Mouse (Mus musculus) lung, postnatal 0 days (tissue): ENCODE results near the gene E2f3. TPM values are rescaled to one million over a fixed set of nuclear protein-coding genes. Genes with fewer than 3 reads are reported as not detected.
A peak's percentile ranks its signal among the peaks of the same experiment; 100 is the strongest.

Experiments
- ATAC-seq: fragments of 200-750 bp; cut with Nextera tagmentation; 2 replicates; pipeline ENCODE4 v1.8.0; 2017; ENCODE audit warnings: moderate library complexity
- DNase-seq: peaks from one replicate; pipeline ENCODE4 v3.0.0-alpha.2; 2016; ENCODE audit warnings: low spot score
- H3K27ac ChIP-seq: fragments of 300-500 bp; sonication (generic); 2 replicates; pipeline ENCODE4 v1.5.1; 2014; ENCODE audit warnings: antibody characterized with exemption, mild to moderate bottlenecking, low read length, mixed read lengths
- H3K27me3 ChIP-seq: fragments of 300-500 bp; sonication (generic); replicated peaks from 2 replicates; pipeline ENCODE4 v1.6.1; 2014; ENCODE audit warnings: low read length, mixed read lengths; ENCODE audit not compliant: insufficient read depth
- H3K36me3 ChIP-seq: fragments of 300-500 bp; sonication (generic); 2 replicates; pipeline ENCODE4 v1.6.1; 2014; ENCODE audit warnings: low read length, mixed read lengths; ENCODE audit not compliant: insufficient read depth
- H3K4me1 ChIP-seq: fragments of 300-500 bp; sonication (generic); 2 replicates; pipeline ENCODE4 v1.6.1; 2014; ENCODE audit warnings: antibody characterized with exemption, low read depth, low read length, mixed read lengths; ENCODE audit not compliant: insufficient read depth
- H3K4me2 ChIP-seq: fragments of 300-500 bp; sonication (generic); replicated peaks from 2 replicates; pipeline ENCODE4 v1.6.1; 2014; ENCODE audit warnings: low read depth, mild to moderate bottlenecking, low read length, moderate library complexity, mixed read lengths
- H3K4me3 ChIP-seq: fragments of 300-500 bp; sonication (generic); 2 replicates; pipeline ENCODE4 v1.5.1; 2014; ENCODE audit warnings: low read depth, low read length
- H3K9ac ChIP-seq: fragments of 300-500 bp; sonication (generic); replicated peaks from 2 replicates; pipeline ENCODE4 v1.6.1; 2014; ENCODE audit warnings: low read depth, mild to moderate bottlenecking
- H3K9me3 ChIP-seq: fragments of 300-500 bp; sonication (generic); 2 replicates; pipeline ENCODE4 v1.6.1; 2016; ENCODE audit warnings: low read length, mixed read lengths
- CTCF ChIP-seq: IDR thresholded peaks from 2 replicates; pipeline ENCODE4 v1.5.1; 2016; ENCODE audit warnings: antibody characterized with exemption, mild to moderate bottlenecking
- EP300 ChIP-seq: IDR thresholded peaks from 2 replicates; pipeline ENCODE4 v1.6.1; 2016; ENCODE audit warnings: antibody characterized with exemption, mild to moderate bottlenecking, control low read depth
- WGBS: fragments of 180-500 bp; shearing (Covaris S2); extraction: QIAGEN DNeasy Blood & Tissue Kit; methylation state at CpG from one replicate; pipeline ENCODE4 v1.1.7; 2014; 5-methylcytosine and 5-hydroxymethylcytosine counted together
- polyA plus RNA-seq: library from polyadenylated mRNA; unstranded; fragments of >200 nt; fragmentation: Nextera tagmentation; extraction: Ambion mirVana; gene quantifications from 2 replicates; pipeline ENCODE4 v1.2.1, GENCODE M21; 2015

The E2f3 gene
- polyA plus RNA-seq, 1 experiment from 2014 or later, result 2.6 TPM

DNA sequence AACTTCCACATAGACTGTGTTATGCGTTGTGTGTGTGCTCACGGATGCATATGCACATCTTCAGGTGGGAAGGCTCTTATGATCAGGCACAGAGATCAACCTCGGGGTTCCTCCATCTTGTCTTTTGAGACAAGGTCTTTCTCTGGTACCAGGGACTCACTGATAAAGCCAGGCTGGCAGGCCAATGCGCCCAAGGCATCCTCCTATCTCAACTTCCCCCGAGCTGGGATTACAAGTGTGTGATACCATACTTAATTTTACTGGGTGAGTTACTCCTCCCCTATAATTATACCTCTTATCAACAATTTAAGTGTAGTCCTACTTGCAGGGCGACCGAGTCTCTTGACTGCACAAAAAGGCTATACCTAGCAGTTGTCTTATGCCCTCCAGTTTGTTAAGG is 17.2 kb downstream of the E2f3 start:
- Histone ChIP-seq H3K4me3 (no peak overlapping the region), H3K9me3 (no peaks in the 10 kb centered on the region), H3K27ac (no peak overlapping the region), H3K36me3 (no peaks in the 10 kb centered on the region), H3K4me1 (no peaks in the 10 kb centered on the region), H3K27me3 (no peaks in the 10 kb centered on the region), H3K9ac (no peak overlapping the region), H3K4me2 (no peak overlapping the region)
- no peak for TF ChIP-seq CTCF
- TF ChIP-seq EP300, result no peak
- WGBS, result 87% methylated on average over 7 of the region's 7 CpGs
- DNase-seq, result no peak
- no peak for ATAC-seq

- no peak for TF ChIP-seq EP300
- TF ChIP-seq CTCF, result no peak
- WGBS, result 82% methylated on average over 5 of the region's 5 CpGs
- Histone ChIP-seq H3K4me3 (no peak overlapping the region), H3K27me3 (no peaks in the 10 kb centered on the region), H3K36me3 (no peaks in the 10 kb centered on the region), H3K4me1 (no peaks in the 10 kb centered on the region), H3K27ac (no peak overlapping the region), H3K9ac (no peak overlapping the region), H3K9me3 (no peaks in the 10 kb centered on the region), H3K4me2 (no peak overlapping the region)
- DNase-seq, result no peak
- no peak for ATAC-seq
Measured at GRCm38 (mm10) chr13:29967367-29967766, 18.5 kb downstream of the E2f3 start.

GRCm38 (mm10) chr13:29966966-29967365 is 18.9 kb downstream of the E2f3 start:
- no peak overlapping the region for H3K9ac ChIP-seq
- H3K4me1 ChIP-seq, result no peaks in the 10 kb centered on the region
- H3K27me3 ChIP-seq, result no peaks in the 10 kb centered on the region
- no peak overlapping the region for H3K4me2 ChIP-seq
- no peaks in the 10 kb centered on the region for H3K36me3 ChIP-seq
- TF ChIP-seq CTCF (no peak), EP300 (no peak)
- no peak overlapping the region for H3K27ac ChIP-seq
- ATAC-seq (no peak), DNase-seq (no peak)
- no peak overlapping the region for H3K4me3 ChIP-seq
- 93% methylated on average over 8 of the region's 8 CpGs for WGBS
- no peaks in the 10 kb centered on the region for H3K9me3 ChIP-seq

DNA sequence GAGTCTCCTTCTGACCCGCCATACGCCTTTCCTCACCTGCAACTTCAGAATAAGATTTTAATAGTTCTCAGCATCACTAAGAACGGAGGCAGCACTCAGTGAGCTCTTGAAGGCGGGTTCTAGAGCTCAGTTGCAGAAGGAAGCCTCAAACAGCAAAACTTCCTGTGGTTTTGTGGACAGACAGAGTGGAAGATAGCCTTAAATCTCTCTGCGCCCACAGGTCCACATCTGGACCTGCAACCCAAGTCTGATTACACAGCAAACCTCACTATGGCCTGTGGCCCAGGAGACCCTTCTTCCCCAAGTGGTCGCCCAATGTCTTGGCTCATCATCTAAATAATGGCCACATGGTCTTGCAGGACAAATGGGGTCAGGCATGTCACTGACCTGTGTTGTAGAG is 21.8 kb downstream of the E2f3 start:
- no peak for ATAC-seq
- WGBS, result 91% methylated on average over 6 of the region's 6 CpGs
- Histone ChIP-seq H3K36me3 (no peaks in the 10 kb centered on the region), H3K9ac (no peak overlapping the region), H3K27ac (no peak overlapping the region), H3K4me3 (no peak overlapping the region), H3K27me3 (no peaks in the 10 kb centered on the region), H3K9me3 (no peaks in the 10 kb centered on the region), H3K4me2 (no peak overlapping the region), H3K4me1 (no peaks in the 10 kb centered on the region)
- no peak for DNase-seq
- TF ChIP-seq CTCF (no peak), EP300 (no peak)

GRCm38 (mm10) chr13:29960416-29960815 is 25.4 kb downstream of the E2f3 start:
- H3K36me3 ChIP-seq, result no peaks in the 10 kb centered on the region
- DNase-seq (no peak), ATAC-seq (no peak)
- H3K4me1 ChIP-seq, result no peaks in the 10 kb centered on the region
- no peak overlapping the region for H3K4me2 ChIP-seq
- no peak overlapping the region for H3K27ac ChIP-seq
- no peaks in the 10 kb centered on the region for H3K9me3 ChIP-seq
- no peaks in the 10 kb centered on the region for H3K27me3 ChIP-seq
- no peak overlapping the region for H3K9ac ChIP-seq
- WGBS, result 87% methylated on average over 6 of the region's 6 CpGs
- H3K4me3 ChIP-seq, result no peak overlapping the region
- no peak for TF ChIP-seq CTCF
- no peak for TF ChIP-seq EP300

GRCm38 (mm10) chr13:29957731-29958254 is 28.1 kb downstream of the E2f3 start:
- Histone ChIP-seq H3K9ac (no peak overlapping the region), H3K4me1 (no peaks in the 10 kb centered on the region), H3K4me3 (no peak overlapping the region), H3K4me2 (no peak overlapping the region), H3K27me3 (no peaks in the 10 kb centered on the region), H3K36me3 (no peaks in the 10 kb centered on the region), H3K9me3 (no peaks in the 10 kb centered on the region), H3K27ac (no peak overlapping the region)
- no peak for DNase-seq
- peak; percentile 33; the same call in 1 of the 2 replicates for ATAC-seq
- WGBS, result 70% methylated on average over 9 of the region's 9 CpGs
- TF ChIP-seq EP300 (no peak), CTCF (no peak)

GRCm38 (mm10) chr13:29956821-29957421 is 28.9 kb downstream of the E2f3 start:
- no peak overlapping the region for H3K9ac ChIP-seq
- H3K36me3 ChIP-seq, result no peaks in the 10 kb centered on the region
- no peak overlapping the region for H3K27ac ChIP-seq
- no peaks in the 10 kb centered on the region for H3K27me3 ChIP-seq
- H3K4me3 ChIP-seq, result no peak overlapping the region
- H3K4me2 ChIP-seq, result no peak overlapping the region
- H3K9me3 ChIP-seq, result no peaks in the 10 kb centered on the region
- H3K4me1 ChIP-seq, result no peaks in the 10 kb centered on the region
- TF ChIP-seq CTCF (no peak), EP300 (no peak)
- ATAC-seq (no peak), DNase-seq (no peak)
- 84% methylated on average over 12 of the region's 12 CpGs for WGBS
